In genomic region chr9:96741365-96742085, GRCm38 (mm10) we compare ENCODE assay signal across 10 mouse cellular contexts. TPM values are rescaled to one million over a fixed set of nuclear protein-coding genes. Genes with fewer than 3 reads are reported as not detected.
A peak's percentile ranks its signal among the peaks of the same experiment; 100 is the strongest.
DNase-seq lines count a peak whose midpoint lies in the region; ATAC-seq and TF ChIP-seq lines count a peak whose summit lies in the region.
"Had no signal": no experiment of that assay in that cellular context is flagged by ENCODE, and none has a peak within 500 bp of the region (broad histone marks: within the 10 kb centered on the region; RNA-seq: fewer than 3 reads in every experiment).

No protein-coding gene starts in this region.

- no peak; the same call in 1 of the 2 replicates for ATAC-seq in heart, embryonic 14.5 days (ENCODE audit: insufficient number of reproducible peaks, insufficient read depth, low FRiP score, low read depth)
- ATAC-seq in stomach, embryonic 16.5 days (ENCODE audit: insufficient read depth, low FRiP score) = no peak
- ATAC-seq in stomach, postnatal 0 days (ENCODE audit: low FRiP score, low TSS enrichment) = no peak

- DNase-seq in heart, postnatal 36 days = no peak
- DNase-seq in stomach, postnatal 0 days (ENCODE audit: low spot score) = no peak
- DNase-seq in limb, embryonic 10.5 days (ENCODE audit: low spot score) = peak; percentile 14
- no peak for DNase-seq in MN1 (ENCODE audit: low spot score)
- no peak for DNase-seq in yolk sac, embryonic 10.5 days (ENCODE audit: low spot score)
- DNase-seq: cerebellum, adult 9-10 months; embryo, embryonic 11 days; kidney, adult 8-10 months had no signal

- TF ChIP-seq CTCF in stomach, postnatal 0 days (IDR thresholded peaks at IDR 0.05; ENCODE audit: low read depth) = no peak

- 65% methylated on average over 17 of the region's 17 CpGs for WGBS in heart, embryonic 14.5 days
- WGBS in stomach, embryonic 16.5 days = 76% methylated on average over 17 of the region's 17 CpGs
- 76% methylated on average over 17 of the region's 17 CpGs for WGBS in stomach, postnatal 0 days
- WGBS in limb, embryonic 10.5 days = 82% methylated on average over 17 of the region's 17 CpGs

- intact Hi-C loops in heart, postnatal 36 days (cut with DNase I) = no loop called here

- peak overlapping the region; percentile 59 for H3K9ac ChIP-seq in heart, embryonic 14.5 days (ENCODE audit: low read length)
- H3K9ac ChIP-seq in stomach, embryonic 16.5 days (ENCODE audit: low read length) = no peak overlapping the region
- H3K9ac ChIP-seq in stomach, postnatal 0 days (ENCODE audit: low read length) = no peak overlapping the region

- peaks cover 27 to 30% of the 10 kb centered on the region in 2 experiments for H3K4me1 ChIP-seq in heart, embryonic 14.5 days (ENCODE audit: control insufficient read depth in 2 of 2, insufficient read depth in 2 of 2, low read length in 2 of 2)
- H3K4me1 ChIP-seq in stomach, embryonic 16.5 days (ENCODE audit: control insufficient read depth, insufficient read depth, low read length) = peaks cover 4% of the 10 kb centered on the region; the same call in 1 of the 2 replicates
- H3K4me1 ChIP-seq in stomach, postnatal 0 days (replicated peaks; ENCODE audit: control insufficient read depth, insufficient read depth) = 0 out of 2 replicates have a peak, but pooled peaks cover 2% of the 10 kb centered on the region
- H3K4me1 ChIP-seq in limb, embryonic 10.5 days = peaks cover 9% of the 10 kb centered on the region

- H3K9me3 ChIP-seq in heart, embryonic 14.5 days (ENCODE audit: control insufficient read depth, low read length) = peaks cover 5% of the 10 kb centered on the region; the same call in 1 of the 2 replicates
- H3K9me3 ChIP-seq in stomach, embryonic 16.5 days (replicated peaks; ENCODE audit: control insufficient read depth, low read length) = no peaks in the 10 kb centered on the region
- no peaks in the 10 kb centered on the region for H3K9me3 ChIP-seq in stomach, postnatal 0 days (ENCODE audit: control insufficient read depth, low read length)
- no peaks in the 10 kb centered on the region for H3K9me3 ChIP-seq in limb, embryonic 10.5 days (replicated peaks)

- TF ChIP-seq EP300 in stomach, postnatal 0 days (optimal IDR thresholded peaks at IDR 0.05) = no peak

- H3K27ac ChIP-seq in heart, embryonic 14.5 days (replicated peaks in 1 of 2; ENCODE audit: control insufficient read depth in 1 of 2, insufficient read depth in 1 of 2, low read depth in 2 of 2, low read length in 2 of 2) = peak overlapping the region; percentile 99
- H3K27ac ChIP-seq in stomach, embryonic 16.5 days (ENCODE audit: low read length) = peak overlapping the region; percentile 45; the same call in 1 of the 2 replicates
- H3K27ac ChIP-seq in stomach, postnatal 0 days (replicated peaks) = no peak overlapping the region; the same call in 1 of the 2 replicates
- H3K27ac ChIP-seq in limb, embryonic 10.5 days = peak overlapping the region; percentile 71; the same call in 1 of the 2 replicates

- H3K4me2 ChIP-seq in heart, embryonic 14.5 days (ENCODE audit: low read length) = peak overlapping the region; percentile 55
- no peak overlapping the region for H3K4me2 ChIP-seq in stomach, embryonic 16.5 days (ENCODE audit: low read depth, low read length)
- no peak overlapping the region for H3K4me2 ChIP-seq in stomach, postnatal 0 days (replicated peaks; ENCODE audit: low read depth)

- H3K36me3 ChIP-seq in heart, embryonic 14.5 days (ENCODE audit: control insufficient read depth, insufficient read depth, low read length) = no peaks in the 10 kb centered on the region
- no peaks in the 10 kb centered on the region for H3K36me3 ChIP-seq in stomach, embryonic 16.5 days (ENCODE audit: control insufficient read depth, insufficient read depth, low read length)
- H3K36me3 ChIP-seq in stomach, postnatal 0 days (ENCODE audit: control insufficient read depth, insufficient read depth, low read length) = no peaks in the 10 kb centered on the region
- H3K36me3 ChIP-seq in limb, embryonic 10.5 days = no peaks in the 10 kb centered on the region

- no peaks in the 10 kb centered on the region for H3K27me3 ChIP-seq in heart, embryonic 14.5 days (ENCODE audit: control insufficient read depth, insufficient read depth, low read length)
- H3K27me3 ChIP-seq in stomach, embryonic 16.5 days (ENCODE audit: control insufficient read depth, insufficient read depth, low read length) = no peaks in the 10 kb centered on the region
- H3K27me3 ChIP-seq in stomach, postnatal 0 days (ENCODE audit: control insufficient read depth, insufficient read depth, low read length) = no peaks in the 10 kb centered on the region
- no peaks in the 10 kb centered on the region for H3K27me3 ChIP-seq in limb, embryonic 10.5 days (ENCODE audit: low read depth, poor library complexity, severe bottlenecking)

- H3K4me3 ChIP-seq in heart, embryonic 14.5 days (ENCODE audit: control insufficient read depth in 1 of 2, insufficient read depth in 1 of 2, low read depth in 1 of 2, low read length in 2 of 2) = no peak overlapping the region
- H3K4me3 ChIP-seq in stomach, embryonic 16.5 days (replicated peaks; ENCODE audit: low read length) = no peak overlapping the region
- H3K4me3 ChIP-seq in stomach, postnatal 0 days (ENCODE audit: low read depth, low read length) = no peak overlapping the region
- H3K4me3 ChIP-seq in limb, embryonic 10.5 days = no peak overlapping the region

RNA-seq across cellular contexts. Expression of gene Zbtb38, which starts 11.1 kb away (rescaled TPM):
- 32.9 and 34.2 TPM in 2 replicates for polyA plus RNA-seq in heart, embryonic 14.5 days (2014; fragmentation: Nextera tagmentation; extraction: Ambion mirVana)
- 10 to 100 TPM; 39.1 to 39.8 TPM for total RNA-seq in heart, postnatal 36 days (2021)
- polyA plus RNA-seq in stomach, embryonic 16.5 days (2015; fragmentation: Nextera tagmentation; extraction: Ambion mirVana) = 19.4 and 21.2 TPM in 2 replicates
- polyA plus RNA-seq in stomach, postnatal 0 days (2015; fragmentation: Nextera tagmentation; extraction: Ambion mirVana) = 13.9 and 15.3 TPM in 2 replicates
- 6.4 and 8.1 TPM in 2 replicates for polyA plus RNA-seq in limb, embryonic 10.5 days (2016; fragmentation: Nextera tagmentation; extraction: Ambion mirVana)
